ENCODE assay signal across 19 mouse cellular contexts in the genomic region with DNA sequence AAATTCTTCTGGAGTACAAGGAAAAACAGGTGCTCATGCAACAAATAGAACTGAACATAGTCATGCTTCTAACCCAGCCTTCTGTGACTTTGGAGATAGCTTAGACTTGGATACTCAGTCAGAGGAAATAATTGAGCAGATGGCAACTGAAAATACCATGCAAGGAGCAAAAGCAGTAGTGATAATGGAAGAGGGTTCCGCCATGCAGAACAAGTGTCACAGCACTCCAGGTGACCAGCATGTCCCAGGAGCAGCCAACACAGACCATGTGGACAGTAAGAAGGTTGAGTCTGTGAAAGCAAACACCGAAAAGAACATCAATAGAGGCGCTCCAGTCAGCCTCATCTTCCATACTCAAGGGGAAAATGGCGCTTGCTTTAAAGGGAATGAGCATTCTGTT. TPM values are rescaled to one million over a fixed set of nuclear protein-coding genes. Genes with fewer than 3 reads are reported as not detected.
A peak's percentile ranks its signal among the peaks of the same experiment; 100 is the strongest.
DNase-seq lines count a peak whose midpoint lies in the region; TF ChIP-seq lines count a peak whose summit lies in the region.
"Had no signal": no experiment of that assay in that cellular context is flagged by ENCODE, and none has a peak within 500 bp of the region (broad histone marks: within the 10 kb centered on the region; RNA-seq: fewer than 3 reads in every experiment).

No protein-coding gene starts in this region.

- TF ChIP-seq CTCF in layer of hippocampus, adult 2 months (conservative IDR thresholded peaks at IDR 0.05): no peak

- DNase-seq in cerebellum, adult 9-10 months: peak; percentile 24
- no peak for DNase-seq in cerebellum, postnatal 4 days (ENCODE audit: low spot score in 2 of 2)
- DNase-seq in brain, adult 2 months (ENCODE audit: low read depth, low spot score): peak; percentile 48
- DNase-seq in cerebellum, postnatal 10 days: peak; percentile 15 to 20
- DNase-seq in layer of hippocampus, adult 2 months (ENCODE audit: low spot score in 2 of 2): no peak
- no peak for DNase-seq in kidney, postnatal 14 days
- DNase-seq: adrenal gland, adult 8-10 months; adrenal gland, postnatal 25 days; gastrocnemius, adult 2 months; gastrocnemius, postnatal 14 days; heart, adult 11 months; kidney, adult 2 months had no signal

- no peak overlapping the region for H3K4me3 ChIP-seq in layer of hippocampus, adult 2 months
- H3K4me3 ChIP-seq: embryonic facial prominence, embryonic 10.5 days; embryonic facial prominence, embryonic 13.5 days; erythroblast, embryonic 14.5 days; forebrain, embryonic 12.5 days; forebrain, embryonic 15.5 days; gastrocnemius, adult 2 months; hindbrain, embryonic 12.5 days; hindbrain, embryonic 15.5 days had no signal

- no peak overlapping the region for H3K27ac ChIP-seq in layer of hippocampus, adult 2 months
- H3K27ac ChIP-seq: embryonic facial prominence, embryonic 10.5 days; embryonic facial prominence, embryonic 13.5 days; forebrain, embryonic 12.5 days; forebrain, embryonic 15.5 days; gastrocnemius, adult 2 months; hindbrain, embryonic 12.5 days; hindbrain, embryonic 15.5 days had no signal

RNA-seq across cellular contexts. Expression of gene Polq, which starts 49.7 kb away (rescaled TPM):
- total RNA-seq in layer of hippocampus, adult 2 months (2021): 1 to 10 TPM; 1.2 to 2.0 TPM

Comparison
In these comparisons a context has a peak if more than half of its experiments do, and no peak if none do; other contexts are left out.
1. DNase-seq: peak in cerebellum, adult 9-10 months (single experiment), brain, adult 2 months (single experiment) and cerebellum, postnatal 10 days (2 of 2); none in cerebellum, postnatal 4 days (0 of 2), layer of hippocampus, adult 2 months (0 of 2) and kidney, postnatal 14 days (single experiment).